Mouse (Mus musculus): ENCODE results near the gene Selenbp1.

The Selenbp1 gene

DNA sequence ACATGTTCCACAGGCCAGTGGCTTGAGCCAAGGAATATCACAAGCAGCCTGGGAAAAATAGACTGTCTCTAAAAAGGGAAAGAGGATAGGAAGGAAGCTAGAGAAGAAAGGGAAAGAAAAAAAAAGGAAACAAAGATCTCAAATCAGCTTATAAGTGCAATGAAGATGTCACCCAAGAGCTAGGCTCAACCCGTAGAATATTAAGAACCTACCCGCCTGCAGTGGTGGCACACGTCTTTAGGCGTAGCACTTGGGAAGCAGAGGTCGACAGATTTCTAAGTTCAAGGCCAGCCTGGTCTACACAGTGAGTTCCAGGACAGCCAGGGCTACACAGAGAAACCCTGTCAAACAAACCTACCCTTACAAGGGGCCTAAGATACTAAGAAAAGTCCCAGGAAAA, 40.8 kb downstream of the Selenbp1 start:
- DNase-seq (ENCODE audit: extremely low spot score, low read depth, low spot score), result no peak

DNA sequence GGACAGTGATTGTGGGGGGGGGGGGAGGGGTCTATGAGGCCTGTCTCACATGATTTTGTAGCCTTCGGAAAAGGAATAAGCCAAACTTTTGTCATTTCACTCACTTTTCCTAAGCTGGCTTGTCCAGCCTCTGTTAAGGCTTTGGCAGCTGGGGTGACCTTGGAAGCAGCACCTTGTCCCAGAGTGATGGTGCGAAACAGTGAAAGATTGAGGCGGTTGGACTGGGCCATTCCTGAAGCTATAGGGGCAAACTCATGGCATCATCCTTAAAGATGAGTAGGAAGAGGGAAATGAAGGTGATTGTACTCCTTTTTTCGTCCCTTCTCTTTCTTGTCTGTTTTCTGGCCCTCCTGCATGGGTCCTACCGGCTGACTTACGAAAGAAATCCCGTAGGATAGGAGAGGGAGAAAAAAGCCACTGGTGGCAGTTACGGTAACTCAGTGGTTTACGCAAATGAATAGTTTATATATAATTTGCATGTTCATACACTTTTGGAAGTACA, 41.2 kb downstream of the Selenbp1 start:
- DNase-seq (ENCODE audit: extremely low spot score, low read depth, low spot score), result no peak

DNA sequence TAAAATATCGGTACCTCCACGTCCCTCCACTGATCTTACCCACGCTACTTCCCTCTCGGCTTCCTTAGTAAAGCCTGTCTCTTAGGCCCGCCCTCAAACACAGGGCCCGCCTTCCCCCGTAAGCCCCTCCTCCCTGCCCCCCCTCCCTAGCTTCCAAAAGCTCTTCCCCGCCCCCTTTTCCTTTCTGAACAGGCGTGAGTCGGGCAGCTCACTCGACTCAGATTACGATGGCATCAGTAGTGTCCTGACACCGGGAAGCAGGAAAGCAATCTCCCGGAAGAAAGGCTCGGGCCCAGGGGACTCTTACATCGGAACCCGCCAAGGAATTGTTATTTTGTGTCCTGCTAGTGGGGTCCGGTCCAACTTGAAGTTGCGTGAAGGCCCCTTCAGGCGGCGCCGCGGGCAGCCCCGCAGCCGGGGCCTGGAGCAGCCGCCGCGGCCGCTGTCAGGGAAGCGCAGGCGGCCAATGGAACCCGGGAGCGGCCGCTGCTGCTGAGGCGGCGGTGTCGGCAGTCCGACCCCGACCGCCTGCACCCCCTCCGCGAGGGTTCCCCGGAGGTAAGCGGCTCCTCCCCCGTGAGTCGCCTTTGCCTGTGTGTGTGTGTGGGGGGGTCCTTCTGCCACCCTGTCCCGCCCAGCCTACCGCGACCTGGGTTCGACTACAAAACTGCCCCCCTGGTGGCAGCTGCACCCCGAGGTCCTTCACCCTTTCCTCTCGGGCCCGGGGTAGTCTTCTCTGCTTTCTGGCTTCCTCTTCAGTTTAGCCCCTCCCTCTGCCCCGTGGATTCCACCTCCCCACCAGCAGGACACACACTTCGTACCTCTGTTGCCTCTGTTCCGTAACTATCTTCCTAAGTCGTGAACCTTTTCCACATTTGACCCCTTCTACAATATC, 41.9 kb downstream of the Selenbp1 start, which contains the start of gene Pi4kb:
Pi4kb (plus strand) TSS at position 204 of the 895 bp plus-strand sequence.
- DNase-seq (ENCODE audit: extremely low spot score, low read depth, low spot score), result peak; percentile 89

DNA sequence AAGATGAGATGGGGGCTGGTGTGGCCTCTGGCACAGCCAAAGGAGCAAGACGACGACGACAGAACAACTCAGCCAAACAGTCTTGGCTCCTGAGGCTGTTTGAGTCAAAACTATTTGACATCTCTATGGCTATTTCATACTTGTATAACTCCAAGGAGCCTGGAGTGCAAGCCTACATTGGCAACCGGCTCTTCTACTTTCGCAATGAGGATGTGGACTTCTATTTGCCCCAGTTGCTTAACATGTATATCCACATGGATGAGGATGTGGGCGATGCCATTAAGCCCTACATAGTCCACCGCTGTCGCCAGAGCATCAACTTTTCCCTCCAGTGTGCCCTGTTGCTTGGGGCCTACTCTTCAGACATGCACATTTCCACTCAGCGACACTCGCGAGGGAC, 51.5 kb downstream of the Selenbp1 start:
- no peak for DNase-seq (ENCODE audit: extremely low spot score, low read depth, low spot score)

DNA sequence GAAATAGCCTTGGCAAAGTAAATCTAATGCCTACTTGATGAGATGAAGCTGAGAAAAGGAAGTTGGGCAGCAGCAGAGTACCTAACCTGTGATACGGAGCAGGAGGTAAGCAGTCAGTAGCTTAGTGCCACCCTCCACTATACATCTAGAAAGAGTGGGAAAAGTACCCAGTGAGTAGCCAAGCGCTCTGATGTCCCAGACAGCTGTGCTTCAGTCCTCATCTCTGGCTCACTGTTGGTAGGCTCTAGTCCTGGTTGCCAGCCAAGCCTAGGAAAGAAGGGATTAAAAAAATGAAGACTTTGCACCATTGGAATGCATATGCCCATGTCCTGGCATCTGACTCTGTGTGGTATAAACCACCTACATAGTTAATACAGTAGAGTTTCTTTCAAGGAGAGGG, 52.7 kb downstream of the Selenbp1 start:
- no peak for DNase-seq (ENCODE audit: extremely low spot score, low read depth, low spot score)

DNA sequence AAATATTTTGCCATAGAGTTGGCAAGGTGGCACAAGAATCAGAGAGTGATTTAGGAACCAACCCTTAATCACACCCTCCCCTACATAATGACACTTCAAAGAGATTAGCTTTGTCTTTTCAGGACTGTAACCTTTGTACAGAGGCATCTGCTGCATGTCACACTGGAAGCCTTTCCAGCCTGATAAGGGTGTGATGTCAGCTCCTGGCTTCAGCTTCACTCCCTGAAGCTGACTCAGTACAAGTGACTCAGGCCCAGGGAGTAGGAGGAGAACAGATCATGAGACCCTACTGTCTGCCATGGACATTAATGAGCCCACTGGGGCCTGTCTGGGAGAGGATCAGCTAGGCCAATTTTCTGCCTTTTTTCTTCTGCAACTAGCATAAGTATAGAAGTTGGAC, 54.7 kb downstream of the Selenbp1 start:
- DNase-seq (ENCODE audit: extremely low spot score, low read depth, low spot score), result no peak

DNA sequence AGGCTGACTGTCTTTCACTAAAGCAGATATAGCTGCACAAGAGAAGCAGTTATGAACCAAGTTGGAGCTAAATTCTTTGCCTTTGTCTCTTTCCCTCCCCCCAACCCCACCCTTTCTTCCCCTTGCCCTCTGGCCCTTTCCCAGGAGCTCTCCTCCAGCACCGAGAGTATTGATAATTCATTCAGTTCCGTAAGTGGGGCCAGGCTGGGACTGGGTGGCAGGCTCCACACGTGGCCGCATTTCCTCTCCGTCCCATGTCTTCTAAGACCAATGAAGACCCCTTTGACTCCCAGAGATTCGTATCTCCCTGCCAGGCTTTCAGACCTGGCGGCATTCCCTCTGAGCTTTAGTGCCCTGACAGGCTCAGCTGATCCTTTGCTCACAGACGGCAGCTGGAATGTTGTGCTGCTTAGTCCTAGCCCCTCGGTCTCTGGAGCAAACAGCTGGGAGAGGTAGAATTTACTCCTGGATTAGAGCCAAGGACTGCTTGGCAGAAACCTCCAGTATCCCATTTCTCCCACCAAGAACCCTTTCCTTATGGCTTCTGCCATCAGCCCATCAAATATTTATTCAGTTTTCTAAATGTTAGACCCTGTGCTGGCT, 56.4 kb downstream of the Selenbp1 start:
- no peak for DNase-seq (ENCODE audit: extremely low spot score, low read depth, low spot score)
